Mouse (Mus musculus) limb, embryonic 15.5 days (tissue): ENCODE measurements around the gene Abtb1. TPM values are rescaled to one million over a fixed set of nuclear protein-coding genes. Genes with fewer than 3 reads are reported as not detected.

Experiments used
- ATAC-seq: fragments of 200-750 bp; cut with Nextera tagmentation; 2 replicates; pipeline ENCODE4 v1.8.0; 2017; ENCODE audit warnings: low read depth, moderate TSS enrichment; ENCODE audit not compliant: insufficient number of reproducible peaks, low FRiP score, low TSS enrichment
- H3K27ac ChIP-seq: fragments of 300-500 bp; sonication (generic); 2 replicates; pipeline ENCODE4 v1.5.1; 2015; ENCODE audit warnings: moderate library complexity, mild to moderate bottlenecking, inconsistent platforms
- H3K27me3 ChIP-seq: fragments of 300-500 bp; sonication (generic); 2 replicates; pipeline ENCODE4 v1.6.1; 2015; ENCODE audit warnings: inconsistent platforms
- H3K36me3 ChIP-seq: fragments of 300-500 bp; sonication (generic); 2 replicates; pipeline ENCODE4 v1.6.1; 2015; ENCODE audit warnings: inconsistent platforms
- H3K4me1 ChIP-seq: fragments of 300-500 bp; sonication (generic); 2 replicates; pipeline ENCODE4 v1.6.1; 2015; ENCODE audit warnings: inconsistent platforms
- H3K4me2 ChIP-seq: fragments of 300-500 bp; sonication (generic); 2 replicates; pipeline ENCODE4 v1.6.1; 2015; ENCODE audit warnings: mild to moderate bottlenecking, inconsistent platforms
- H3K4me3 ChIP-seq: fragments of 300-500 bp; sonication (generic); 2 replicates; pipeline ENCODE4 v1.5.1; 2015; ENCODE audit warnings: mild to moderate bottlenecking, inconsistent platforms
- H3K9ac ChIP-seq: fragments of 300-500 bp; sonication (generic); 2 replicates; pipeline ENCODE4 v1.6.1; 2015; ENCODE audit warnings: inconsistent platforms
- H3K9me3 ChIP-seq: fragments of 300-500 bp; sonication (generic); 2 replicates; pipeline ENCODE4 v1.6.1; 2016; ENCODE audit warnings: inconsistent platforms
- WGBS: fragments of 180-500 bp; shearing (Covaris S2); methylation state at CpG from one replicate; pipeline ENCODE4 v1.1.7; 2015; 5-methylcytosine and 5-hydroxymethylcytosine counted together
- polyA plus RNA-seq: library from polyadenylated mRNA; unstranded; fragments of >200 nt; fragmentation: Nextera tagmentation; extraction: Ambion mirVana; gene quantifications from 2 replicates; pipeline ENCODE4 v1.2.1, GENCODE M21; 2015

Abtb1 gene
- polyA plus RNA-seq, 1 experiment from 2014 or later = 33.3 TPM

DNA sequence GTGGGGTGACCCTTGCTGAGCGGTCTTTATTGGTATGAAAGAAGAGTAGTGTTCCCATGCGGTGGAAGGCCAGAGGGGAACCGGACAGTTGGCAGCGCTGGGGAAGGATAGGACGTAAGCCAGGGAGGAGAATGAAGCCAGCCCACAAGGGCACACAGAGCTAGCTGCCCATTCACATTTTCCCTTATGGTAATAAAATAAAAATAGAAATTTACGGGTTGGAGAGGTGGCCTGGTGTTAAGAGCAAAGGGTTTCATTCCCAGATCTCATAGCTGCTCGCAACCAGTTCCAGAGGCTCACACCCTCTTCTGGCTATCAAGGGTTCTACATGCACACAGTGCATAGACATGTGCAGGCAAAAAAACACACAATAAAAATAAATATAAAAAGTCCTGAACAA, 8.2 kb upstream of the Abtb1 start:
- H3K4me2 ChIP-seq = no peak overlapping the region
- H3K27ac ChIP-seq = no peak overlapping the region
- H3K27me3 ChIP-seq = no peaks in the 10 kb centered on the region
- no peaks in the 10 kb centered on the region for H3K9me3 ChIP-seq
- 72% methylated on average over 7 of the region's 7 CpGs for WGBS
- H3K9ac ChIP-seq = no peak overlapping the region
- peaks cover 27% of the 10 kb centered on the region; the same call in 1 of the 2 replicates for H3K36me3 ChIP-seq
- no peaks in the 10 kb centered on the region for H3K4me1 ChIP-seq
- no peak for ATAC-seq
- H3K4me3 ChIP-seq = no peak overlapping the region

DNA sequence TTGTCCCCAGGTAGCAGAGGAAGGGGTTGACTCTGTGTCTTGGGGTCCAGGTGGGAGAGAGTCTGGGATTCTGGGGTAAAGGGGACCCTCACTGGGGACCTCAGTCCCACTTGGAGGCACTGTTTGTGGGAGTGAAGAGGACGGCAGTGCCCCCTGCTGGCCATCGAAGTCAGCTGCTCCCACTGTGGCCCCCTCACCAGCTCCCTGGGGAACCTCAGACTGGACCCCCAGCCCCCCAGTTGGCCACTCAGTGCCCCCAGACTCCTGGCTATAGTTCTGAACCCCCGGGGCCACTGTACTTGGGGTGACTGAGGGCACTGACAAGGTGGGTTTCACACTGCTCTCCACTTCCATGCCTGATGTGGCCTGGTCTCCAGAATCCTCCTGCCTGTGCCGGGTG, 7.5 kb upstream of the Abtb1 start:
- Histone ChIP-seq H3K4me2 (no peak overlapping the region), H3K9ac (no peak overlapping the region), H3K4me1 (no peaks in the 10 kb centered on the region), H3K27ac (no peak overlapping the region), H3K4me3 (no peak overlapping the region), H3K36me3 (peaks cover 28% of the 10 kb centered on the region; the same call in 1 of the 2 replicates), H3K27me3 (no peaks in the 10 kb centered on the region), H3K9me3 (no peaks in the 10 kb centered on the region)
- ATAC-seq = no peak
- 46% methylated on average over 4 of the region's 4 CpGs for WGBS

DNA sequence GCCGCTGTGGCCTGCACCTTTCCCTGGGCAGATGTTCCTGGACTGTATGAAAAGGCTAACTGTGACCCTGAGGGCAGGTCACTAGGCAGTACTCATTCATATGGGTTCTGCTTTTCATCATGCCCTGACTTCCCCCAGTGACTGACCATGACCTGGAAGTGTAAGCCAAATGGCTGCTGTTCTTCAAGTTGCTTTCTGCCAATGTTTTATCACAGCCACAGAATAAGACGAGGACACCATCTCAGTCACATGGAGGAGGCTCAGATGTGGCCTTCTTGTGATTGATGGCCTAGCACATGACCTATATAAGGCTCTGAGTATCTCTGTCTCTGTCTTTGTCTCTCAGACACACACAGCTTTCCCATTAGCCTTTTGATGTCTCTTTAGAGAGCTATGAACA, 5.8 kb upstream of the Abtb1 start:
- no peak overlapping the region for H3K27ac ChIP-seq
- WGBS = 57% methylated on average over 2 of the region's 2 CpGs
- no peak overlapping the region for H3K4me3 ChIP-seq
- no peaks in the 10 kb centered on the region for H3K9me3 ChIP-seq
- no peak for ATAC-seq
- peaks cover 26% of the 10 kb centered on the region; the same call in 1 of the 2 replicates for H3K36me3 ChIP-seq
- peaks cover 12% of the 10 kb centered on the region for H3K4me1 ChIP-seq
- no peak overlapping the region for H3K9ac ChIP-seq
- H3K4me2 ChIP-seq = no peak overlapping the region
- H3K27me3 ChIP-seq = no peaks in the 10 kb centered on the region

DNA sequence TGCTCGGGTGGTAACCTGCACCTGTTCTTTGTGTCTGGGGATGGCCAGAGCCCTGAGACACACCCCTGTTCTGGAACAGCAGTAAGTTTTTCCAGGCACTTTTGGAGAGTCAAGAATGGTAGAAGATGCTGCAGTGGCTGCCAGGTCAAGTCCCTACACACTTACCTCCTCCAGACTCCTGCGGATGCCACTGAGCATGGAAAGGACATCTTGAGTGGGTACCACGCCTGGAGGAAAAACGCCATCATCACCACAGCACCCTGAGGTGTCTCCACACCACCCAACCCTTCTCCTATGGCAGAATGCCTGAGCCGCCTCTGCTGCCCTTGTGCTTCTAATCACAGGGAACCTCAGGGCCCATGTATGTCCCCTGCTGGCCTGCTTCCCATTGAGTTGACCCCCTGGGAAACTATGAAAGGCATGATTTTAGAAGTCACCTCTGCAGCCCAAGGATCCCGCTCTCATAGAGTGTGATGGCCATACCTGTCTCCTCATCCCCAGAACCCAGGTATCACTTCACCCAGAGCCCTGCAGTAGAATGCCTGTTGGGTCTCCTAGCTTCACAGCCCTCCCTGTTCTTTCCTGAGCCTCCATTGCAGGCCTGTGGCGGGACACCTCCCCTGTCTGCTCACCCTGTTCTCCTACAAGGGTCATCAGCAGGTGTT, 3.2 kb upstream of the Abtb1 start:
- H3K9ac ChIP-seq = no peak overlapping the region
- ATAC-seq = no peak
- no peak overlapping the region for H3K4me2 ChIP-seq
- 84% methylated on average over 7 of the region's 7 CpGs for WGBS
- H3K4me1 ChIP-seq = peaks cover 23% of the 10 kb centered on the region
- H3K36me3 ChIP-seq = peaks cover 23% of the 10 kb centered on the region; the same call in 1 of the 2 replicates
- no peaks in the 10 kb centered on the region for H3K27me3 ChIP-seq
- H3K4me3 ChIP-seq = no peak overlapping the region
- no peak overlapping the region for H3K27ac ChIP-seq
- H3K9me3 ChIP-seq = no peaks in the 10 kb centered on the region

DNA sequence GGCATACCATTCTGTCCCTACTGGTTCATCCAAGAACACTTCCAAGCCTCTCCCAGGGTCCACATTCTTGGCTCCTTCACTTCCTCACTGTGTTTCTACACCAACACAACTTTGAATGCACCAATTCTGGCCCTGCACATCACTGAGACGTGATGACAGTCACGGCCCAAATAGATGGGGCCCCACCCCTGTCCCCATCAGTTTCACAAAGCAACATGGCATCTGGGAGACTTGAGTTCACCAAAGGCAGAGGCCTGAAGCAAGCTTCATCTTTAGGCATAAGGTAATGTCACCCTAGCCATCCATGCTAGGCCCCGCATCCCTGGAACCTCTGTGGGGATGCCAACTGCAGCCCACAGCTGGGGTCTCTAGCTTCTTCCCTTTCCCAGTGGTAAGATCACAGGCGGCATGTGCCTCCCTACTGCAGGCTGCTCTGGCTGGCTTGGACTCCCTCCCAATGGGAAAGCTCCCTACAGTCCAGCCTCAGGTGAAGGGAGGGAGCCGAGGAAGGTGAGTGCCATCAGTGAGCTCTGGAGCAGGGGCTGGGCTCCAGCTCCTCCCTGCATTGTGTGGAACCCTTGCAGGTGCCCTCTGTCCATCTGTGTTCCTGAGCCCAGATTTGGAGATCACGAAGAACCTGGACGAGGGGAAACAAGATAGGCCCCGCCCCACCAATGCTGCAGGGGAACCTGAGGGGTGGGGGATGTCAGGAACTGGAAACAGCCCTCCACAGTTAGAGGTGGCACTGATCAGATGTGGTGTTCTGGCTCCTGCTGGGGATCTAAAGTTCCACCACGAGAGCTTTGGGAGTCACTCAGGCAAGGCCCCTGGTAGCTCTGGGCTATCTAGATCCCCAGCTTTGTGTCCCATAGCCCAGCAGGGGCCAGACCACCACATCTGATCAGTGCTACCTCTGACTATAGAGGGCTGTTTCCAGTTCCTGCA, 2.3 kb upstream of the Abtb1 start:
- Histone ChIP-seq H3K4me1 (peaks cover 23% of the 10 kb centered on the region), H3K27ac (no peak overlapping the region), H3K4me3 (no peak overlapping the region), H3K27me3 (no peaks in the 10 kb centered on the region), H3K9me3 (no peaks in the 10 kb centered on the region), H3K9ac (no peak overlapping the region), H3K4me2 (no peak overlapping the region), H3K36me3 (peaks cover 28% of the 10 kb centered on the region; the same call in 1 of the 2 replicates)
- 78% methylated on average over 9 of the region's 9 CpGs for WGBS
- ATAC-seq = no peak

DNA sequence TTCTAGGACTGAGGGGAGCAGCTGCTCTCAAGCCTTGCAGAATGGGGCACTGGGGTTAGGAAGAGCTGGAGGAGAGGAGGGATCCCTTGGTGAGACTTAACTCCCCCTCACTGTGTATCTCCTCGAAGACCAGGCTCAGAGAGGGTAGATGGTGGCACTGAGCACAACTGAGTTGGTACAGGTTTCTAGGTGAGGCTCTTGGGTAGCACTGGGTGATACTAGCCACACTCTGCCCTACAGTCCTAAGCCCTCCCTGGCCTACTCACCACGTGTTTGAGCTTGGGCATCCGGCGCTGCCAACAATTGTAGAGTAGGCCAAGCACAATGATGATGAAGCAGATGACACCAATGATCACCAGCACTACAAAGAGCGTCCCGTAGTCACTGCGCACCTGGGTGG, 1.5 kb upstream of the Abtb1 start:
- Histone ChIP-seq H3K9ac (peak overlapping the region; percentile 73; the same call in 1 of the 2 replicates), H3K9me3 (no peaks in the 10 kb centered on the region), H3K27me3 (no peaks in the 10 kb centered on the region), H3K4me2 (peak overlapping the region; percentile 90), H3K36me3 (peaks cover 31% of the 10 kb centered on the region), H3K4me3 (peak overlapping the region; percentile 89), H3K27ac (peak overlapping the region; percentile 90; the same call in 1 of the 2 replicates), H3K4me1 (peaks cover 23% of the 10 kb centered on the region)
- ATAC-seq = no peak
- 76% methylated on average over 7 of the region's 7 CpGs for WGBS

DNA sequence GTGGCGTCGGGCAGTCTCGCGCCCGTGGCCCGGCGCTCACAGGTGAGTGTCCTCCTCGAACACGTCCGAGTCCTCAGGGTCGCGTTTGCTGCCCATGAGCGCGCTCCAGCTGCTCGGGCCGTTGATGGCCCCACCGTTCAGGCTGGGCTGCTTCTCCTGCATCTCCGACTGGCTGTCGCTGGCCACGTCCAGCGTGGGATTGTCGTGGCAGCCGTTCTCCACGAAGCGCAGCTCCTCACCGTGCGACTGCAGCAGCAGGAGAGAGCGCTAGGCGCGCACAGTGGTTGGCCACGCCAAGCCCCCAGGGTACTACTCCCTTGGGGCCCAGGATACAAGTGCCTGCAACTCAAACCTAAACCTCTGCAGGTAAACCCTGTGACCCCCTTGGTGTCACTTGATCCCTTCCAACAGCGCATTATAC, 957 bp upstream of the Abtb1 start:
- Histone ChIP-seq H3K4me3 (peak overlapping the region; percentile 89), H3K9ac (peak overlapping the region; percentile 73), H3K36me3 (peaks cover 31% of the 10 kb centered on the region), H3K4me1 (peaks cover 23% of the 10 kb centered on the region), H3K4me2 (peak overlapping the region; percentile 90), H3K9me3 (no peaks in the 10 kb centered on the region), H3K27me3 (no peaks in the 10 kb centered on the region), H3K27ac (peak overlapping the region; percentile 90)
- no peak for ATAC-seq
- WGBS = 0% methylated on average over 32 of the region's 32 CpGs

DNA sequence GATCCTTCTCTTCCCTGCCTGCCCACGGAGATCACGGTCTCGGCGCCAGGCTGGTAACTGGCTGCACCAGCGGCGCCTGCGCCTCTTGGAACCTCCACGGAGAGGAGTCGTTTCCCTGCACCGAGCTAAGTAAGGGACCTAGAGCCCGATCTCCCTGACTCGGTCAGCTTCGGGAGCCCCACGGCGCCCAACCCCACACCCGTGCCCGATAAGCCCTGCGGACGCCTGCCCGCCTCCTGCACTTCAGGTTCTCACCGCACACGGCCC, 337 bp downstream of the Abtb1 start:
- H3K9me3 ChIP-seq = no peaks in the 10 kb centered on the region
- H3K27ac ChIP-seq = peak overlapping the region; percentile 90
- ATAC-seq = 0 out of 2 replicates have a peak, but pooled peaks have one; percentile 1
- H3K27me3 ChIP-seq = no peaks in the 10 kb centered on the region
- peaks cover 38% of the 10 kb centered on the region for H3K36me3 ChIP-seq
- peak overlapping the region; percentile 90 for H3K4me2 ChIP-seq
- peak overlapping the region; percentile 89 for H3K4me3 ChIP-seq
- H3K4me1 ChIP-seq = peaks cover 23% of the 10 kb centered on the region
- WGBS = 1% methylated on average over 22 of the region's 22 CpGs
- H3K9ac ChIP-seq = peak overlapping the region; percentile 76

DNA sequence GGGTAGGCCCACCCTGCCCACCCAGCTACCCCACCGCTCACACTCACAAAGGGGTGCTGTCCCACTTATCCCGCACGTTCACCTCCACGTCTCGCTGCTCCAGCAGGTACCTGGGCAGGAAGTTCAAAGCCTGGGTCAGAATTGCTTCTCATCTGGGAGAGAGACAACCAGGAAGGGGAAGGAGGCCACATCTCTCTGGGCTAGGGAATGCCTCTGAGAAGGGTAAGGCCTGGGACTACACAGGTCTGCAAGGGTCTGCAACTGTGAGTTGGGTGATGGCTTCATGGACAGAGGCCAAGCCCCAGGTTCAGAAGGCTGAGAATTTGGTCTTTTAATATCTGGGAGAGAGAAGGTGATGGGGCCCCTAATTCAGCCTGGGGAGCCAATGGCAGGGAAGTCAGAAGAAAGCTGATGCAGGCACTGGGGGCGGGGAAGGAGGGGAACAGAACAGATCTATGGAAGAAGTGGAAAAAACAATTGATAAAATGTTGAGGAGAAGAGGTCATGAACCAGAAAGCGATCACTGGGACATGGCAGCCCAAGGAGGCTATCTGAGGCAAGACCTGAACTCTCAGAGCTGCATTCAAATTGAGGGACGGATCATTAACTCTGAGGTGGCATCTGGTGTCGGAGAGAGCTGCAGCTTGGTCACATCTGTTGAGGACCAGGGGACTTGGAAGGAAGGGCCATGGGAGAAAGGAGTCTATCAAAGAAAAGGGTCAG, 832 bp downstream of the Abtb1 start:
- peaks cover 23% of the 10 kb centered on the region for H3K4me1 ChIP-seq
- no peaks in the 10 kb centered on the region for H3K27me3 ChIP-seq
- H3K4me2 ChIP-seq = peak overlapping the region; percentile 90
- no peak for ATAC-seq
- 59% methylated on average over 9 of the region's 9 CpGs for WGBS
- H3K4me3 ChIP-seq = peak overlapping the region; percentile 89
- peaks cover 43% of the 10 kb centered on the region for H3K36me3 ChIP-seq
- peak overlapping the region; percentile 76 for H3K9ac ChIP-seq
- no peaks in the 10 kb centered on the region for H3K9me3 ChIP-seq
- H3K27ac ChIP-seq = peak overlapping the region; percentile 90

DNA sequence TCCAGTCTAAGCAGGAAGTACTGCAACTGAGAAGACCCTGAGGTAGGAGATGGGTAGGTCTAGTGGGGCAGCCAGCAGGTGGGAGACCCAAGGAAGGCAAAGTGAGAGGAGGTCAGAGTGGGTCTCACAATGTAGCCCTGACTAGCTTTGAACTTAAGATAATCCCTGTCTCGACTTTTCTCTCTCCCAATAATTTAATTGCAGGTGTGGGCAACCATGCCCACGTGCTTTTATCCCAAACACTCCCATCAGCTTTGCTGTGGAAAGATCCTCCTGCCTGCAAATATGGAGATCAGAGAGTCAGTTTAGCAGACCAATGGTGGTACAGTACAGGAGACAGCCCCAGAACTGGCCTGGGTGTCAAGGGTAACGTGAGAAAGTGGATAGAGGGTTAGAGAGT, 1.6 kb downstream of the Abtb1 start:
- no peak overlapping the region for H3K27ac ChIP-seq
- no peak overlapping the region for H3K9ac ChIP-seq
- peaks cover 43% of the 10 kb centered on the region for H3K36me3 ChIP-seq
- H3K4me3 ChIP-seq = 0 out of 2 replicates have a peak overlapping the region, but pooled peaks have one; percentile 89
- WGBS = 68% methylated on average over 3 of the region's 3 CpGs
- H3K4me1 ChIP-seq = peaks cover 23% of the 10 kb centered on the region
- no peaks in the 10 kb centered on the region for H3K27me3 ChIP-seq
- no peak overlapping the region for H3K4me2 ChIP-seq
- no peak for ATAC-seq
- no peaks in the 10 kb centered on the region for H3K9me3 ChIP-seq

DNA sequence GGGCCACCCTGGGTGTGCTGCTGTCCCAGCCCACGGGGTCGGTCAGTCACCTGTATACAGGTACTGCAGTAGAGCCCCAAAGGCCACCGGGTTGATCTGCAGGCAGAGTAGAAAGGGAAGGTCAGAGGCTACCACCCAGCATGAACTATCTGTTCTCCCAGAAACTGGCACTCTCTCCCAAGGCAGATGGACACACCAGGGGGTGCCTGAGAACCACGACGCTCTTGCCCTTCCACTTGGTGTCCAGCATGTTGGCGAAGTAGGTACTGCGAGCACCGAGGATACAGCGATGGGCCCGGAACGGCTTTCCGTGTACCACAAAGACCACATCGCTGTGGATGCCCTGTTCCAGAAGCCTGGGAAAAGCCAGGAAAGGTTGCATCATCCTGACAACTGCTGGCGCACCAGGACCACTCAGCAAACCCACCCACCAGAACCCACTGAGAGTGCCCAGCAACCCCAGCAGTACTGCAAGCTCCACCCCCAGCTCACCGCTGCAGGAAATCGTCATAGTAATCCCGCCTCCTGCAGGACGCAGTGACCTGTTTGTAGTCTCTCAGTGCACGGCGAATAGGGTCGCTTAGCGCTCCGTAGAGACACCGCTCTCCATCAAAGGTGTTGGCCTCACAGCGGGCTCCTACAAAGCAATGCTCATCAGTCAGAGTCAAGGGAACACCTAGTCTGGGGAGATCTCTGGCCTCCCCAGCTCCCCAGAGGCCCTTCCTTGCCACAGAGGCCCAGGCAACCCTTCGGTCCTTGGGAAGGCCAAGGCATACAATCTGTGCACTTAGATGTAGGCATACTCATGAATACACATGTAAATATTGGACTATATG, 2.4 kb downstream of the Abtb1 start:
- peaks cover 40% of the 10 kb centered on the region for H3K36me3 ChIP-seq
- H3K9me3 ChIP-seq = no peaks in the 10 kb centered on the region
- H3K27ac ChIP-seq = no peak overlapping the region
- no peak overlapping the region for H3K9ac ChIP-seq
- peaks cover 23% of the 10 kb centered on the region for H3K4me1 ChIP-seq
- no peak for ATAC-seq
- no peak overlapping the region for H3K4me2 ChIP-seq
- 84% methylated on average over 26 of the region's 26 CpGs for WGBS
- no peaks in the 10 kb centered on the region for H3K27me3 ChIP-seq
- no peak overlapping the region for H3K4me3 ChIP-seq
